Mouse (Mus musculus) CD8-positive naive resting alpha-beta T cell, adult 2 months (primary cell): ENCODE results near the gene Slc38a10.
A peak's percentile ranks its signal among the peaks of the same experiment; 100 is the strongest.

Experiments
- DNase-seq, 2 experiments: peaks; one replicate each; pipeline ENCODE4 v3.0.0; 2022; ENCODE audit warnings: low read depth in 2 of 2, low spot score in 2 of 2

Gene Slc38a10

DNA sequence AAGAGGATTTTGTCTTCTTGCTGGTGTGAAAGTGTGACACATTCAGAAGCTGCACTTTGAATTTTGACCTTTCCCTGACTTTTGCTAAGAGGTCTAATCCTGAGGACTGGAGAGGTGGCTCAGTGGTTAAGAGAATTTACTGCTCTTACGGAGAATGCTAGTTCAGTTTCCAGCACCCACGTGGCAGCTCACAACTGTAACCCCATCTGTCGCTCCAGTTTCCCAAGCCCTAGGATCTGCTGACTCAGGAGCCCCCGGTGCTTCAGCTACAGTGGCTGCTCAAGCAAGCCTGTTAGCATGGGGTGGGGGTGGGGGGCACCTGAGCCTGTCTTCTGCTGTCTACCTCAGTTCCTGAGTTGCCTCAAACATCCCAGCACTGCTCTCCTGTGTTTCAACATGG is 28.2 kb upstream of the Slc38a10 start:
- no peak for DNase-seq

DNA sequence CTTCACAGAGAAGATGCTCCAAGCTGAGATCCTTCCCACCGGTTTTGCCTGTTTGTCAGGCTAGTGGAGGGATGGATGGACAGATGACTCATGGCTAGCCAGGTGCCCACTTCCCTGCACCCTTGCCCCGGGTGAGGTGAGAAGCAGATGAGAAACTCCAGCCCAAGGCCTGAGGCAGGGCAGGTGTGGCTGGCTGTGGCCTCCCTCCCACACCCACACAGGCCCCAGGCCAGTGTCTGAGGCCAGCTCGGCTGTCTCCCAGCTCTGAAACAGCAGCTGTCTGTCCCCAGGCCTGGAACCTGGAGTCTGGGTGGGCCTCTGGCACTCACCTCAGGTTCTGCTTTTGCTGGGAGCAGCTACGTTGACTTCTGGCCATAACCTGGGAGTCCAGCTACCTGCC is 24.8 kb upstream of the Slc38a10 start:
- DNase-seq, result no peak

DNA sequence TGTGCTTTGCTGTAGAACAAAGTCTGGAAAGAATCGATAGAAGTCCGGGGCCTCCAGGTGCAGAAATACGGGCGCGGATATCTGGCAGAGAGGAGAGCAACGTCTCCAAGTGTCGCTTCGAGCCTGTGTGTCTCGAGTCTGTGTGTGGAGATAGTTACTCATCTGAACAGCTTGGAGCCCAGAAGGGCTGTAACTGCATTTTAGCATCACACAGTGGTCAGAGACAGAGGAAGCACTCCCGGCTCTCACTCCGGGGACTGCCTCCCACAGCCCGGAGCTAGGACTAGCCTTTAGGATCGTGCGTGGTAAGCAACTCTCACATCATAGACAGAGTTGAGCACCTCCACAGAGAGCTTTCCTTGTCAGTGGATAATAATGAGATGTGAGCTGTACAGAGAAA is 22.1 kb upstream of the Slc38a10 start:
- no peak for DNase-seq

DNA sequence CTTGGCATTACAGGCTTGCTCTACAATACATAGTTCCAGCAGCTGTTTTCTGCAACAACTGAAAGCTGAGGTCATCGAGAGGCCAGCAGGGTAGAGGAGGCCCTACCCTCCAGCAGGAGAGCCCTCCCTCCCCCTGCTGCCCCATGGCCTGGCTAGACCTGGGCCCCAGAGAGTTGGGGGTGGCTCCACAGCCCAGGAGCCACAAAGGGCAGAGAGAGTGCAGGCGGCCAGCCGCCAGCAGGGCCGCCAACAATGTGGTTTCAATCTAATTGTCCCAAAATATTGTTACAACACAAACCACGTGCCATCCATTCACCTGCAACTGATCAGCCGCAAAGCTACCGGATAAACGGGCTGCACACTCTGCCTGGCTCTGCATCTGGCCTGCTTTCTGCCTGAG is 20.0 kb upstream of the Slc38a10 start:
- DNase-seq, result no peak

DNA sequence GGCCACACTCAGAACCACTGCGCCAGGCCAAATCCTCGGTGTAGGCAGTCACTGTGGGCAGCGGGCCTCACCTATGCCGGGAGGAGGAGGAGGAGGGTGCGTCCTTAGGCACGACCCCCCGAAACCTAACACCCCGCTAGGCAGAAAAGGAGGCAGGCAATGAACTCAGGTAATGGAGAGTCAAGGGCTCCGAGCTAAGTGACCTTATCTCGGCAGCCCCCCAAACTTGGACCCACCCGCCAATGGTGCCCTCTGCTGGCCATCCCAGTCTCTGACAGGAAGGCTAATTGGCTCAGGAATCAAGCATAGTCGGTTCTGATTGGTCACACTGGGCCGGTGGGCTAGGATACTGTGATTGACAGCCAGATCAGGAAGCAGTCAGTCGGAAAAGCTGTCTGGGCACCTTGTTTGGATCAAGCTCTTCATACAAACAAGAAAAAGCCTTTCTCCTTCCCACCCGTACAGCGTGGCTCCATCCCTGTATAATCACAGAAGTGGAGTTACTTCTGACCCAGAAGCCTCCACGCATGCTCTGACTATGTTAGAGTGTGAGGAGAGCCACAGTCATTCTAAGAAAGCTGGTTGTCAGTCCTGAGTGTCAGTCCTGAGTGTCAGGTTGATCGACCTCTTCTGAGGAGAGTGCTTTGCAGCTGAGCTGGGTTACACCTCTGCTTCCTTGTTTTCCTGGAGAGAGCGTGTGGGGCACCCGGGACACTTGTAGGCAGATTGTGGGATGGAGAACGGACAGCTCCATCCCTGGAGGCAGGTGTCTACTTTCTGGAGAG is 18.3 kb upstream of the Slc38a10 start:
- no peak for DNase-seq

DNA sequence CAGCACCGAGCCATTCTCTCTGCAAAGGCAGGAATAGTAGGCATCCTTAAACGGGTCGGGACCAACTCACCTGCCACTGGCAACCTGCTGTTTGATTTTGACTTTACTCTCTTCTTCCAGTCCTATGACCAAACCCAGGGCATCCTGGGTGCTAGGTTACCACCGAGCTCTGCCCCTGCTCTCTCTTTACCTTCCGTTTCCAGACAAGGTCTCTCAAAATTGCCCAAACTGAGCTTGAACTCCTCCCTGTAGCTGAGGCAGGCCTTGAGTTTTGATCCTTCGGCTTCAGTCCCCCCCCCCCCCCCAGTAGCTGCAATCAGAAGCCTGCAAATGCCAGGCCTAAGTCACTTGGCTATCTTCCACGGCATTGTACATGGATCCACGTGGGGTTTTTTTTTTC is 17.4 kb upstream of the Slc38a10 start:
- DNase-seq, result no peak

DNA sequence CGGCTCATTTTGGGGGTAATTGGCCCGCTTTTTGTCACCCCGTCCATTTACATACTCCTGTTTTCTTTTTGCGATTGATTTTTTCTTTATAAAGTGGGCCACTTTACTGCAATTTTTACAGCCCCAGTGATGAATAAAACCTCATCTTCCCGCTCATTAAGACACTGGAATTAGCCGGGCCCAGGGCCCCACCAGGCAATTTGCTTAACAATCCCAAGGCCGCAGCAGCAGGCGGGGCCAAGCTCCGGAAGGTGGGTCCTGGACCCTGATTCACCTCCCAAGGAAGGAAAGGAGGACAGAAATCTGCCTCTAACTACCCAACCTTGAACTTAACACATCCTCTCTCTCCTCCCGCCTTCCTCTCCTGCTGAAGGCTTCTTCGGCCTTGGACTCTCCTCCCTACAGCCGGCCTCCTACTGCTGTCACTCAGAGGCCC is 16.8 kb upstream of the Slc38a10 start:
- no peak for DNase-seq

DNA sequence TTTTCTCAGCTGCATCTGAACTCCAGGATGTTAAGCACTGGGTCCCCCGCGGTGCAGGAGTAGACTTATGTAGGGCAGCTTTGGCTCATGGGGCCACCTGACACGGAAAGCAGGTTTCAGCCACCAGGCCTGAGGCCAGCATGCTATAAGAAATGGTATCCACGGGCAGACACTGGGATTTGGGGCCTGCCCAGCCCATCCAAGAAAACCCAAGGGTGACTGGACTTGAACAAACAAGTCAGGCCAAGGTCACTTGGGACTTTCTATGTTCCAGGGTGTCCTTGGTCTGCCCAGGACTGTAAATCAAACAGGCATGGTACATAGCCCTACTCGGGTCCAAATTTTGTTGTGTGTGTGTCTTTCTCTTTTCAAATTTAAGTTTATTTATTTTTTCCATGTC is 15.9 kb upstream of the Slc38a10 start:
- no peak for DNase-seq

DNA sequence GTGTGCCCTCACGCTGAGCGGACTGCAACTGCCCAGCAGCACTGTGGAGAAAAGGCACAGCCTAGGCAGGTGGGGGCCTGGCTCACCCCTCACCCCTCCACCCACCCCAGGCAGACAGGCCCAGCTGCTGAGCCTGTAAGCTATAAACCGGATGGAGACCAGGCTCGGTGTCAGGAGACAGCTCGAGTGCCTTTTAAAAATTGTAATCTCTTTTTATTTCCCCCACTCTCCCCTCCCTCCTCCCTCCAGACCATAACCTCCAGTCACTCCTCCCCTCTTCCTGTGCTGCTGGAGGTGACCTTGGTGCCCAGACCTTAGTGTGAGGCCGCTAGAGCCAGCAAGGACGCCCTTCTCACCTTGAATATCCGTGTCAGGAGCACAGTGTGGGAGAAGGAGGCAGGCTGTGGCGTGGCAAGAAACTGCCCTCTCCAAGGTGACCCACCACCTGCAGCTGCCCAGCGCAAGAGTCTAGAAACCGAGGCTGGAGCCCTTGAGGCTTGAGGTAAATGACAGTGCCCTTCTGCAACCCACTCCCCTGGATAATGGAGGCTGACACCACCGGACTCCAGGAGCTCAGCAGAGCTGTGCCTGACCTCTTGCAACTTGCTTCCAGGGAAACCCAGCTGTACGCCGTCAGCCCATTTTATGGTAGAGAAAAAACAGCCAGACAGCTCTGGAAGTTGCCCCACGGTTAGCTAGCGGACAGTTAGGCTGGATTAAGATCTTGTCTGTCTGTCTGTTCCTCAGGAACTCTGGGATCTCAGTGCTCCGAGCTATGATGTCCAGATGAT is 13.5 kb upstream of the Slc38a10 start:
- no peak for DNase-seq

DNA sequence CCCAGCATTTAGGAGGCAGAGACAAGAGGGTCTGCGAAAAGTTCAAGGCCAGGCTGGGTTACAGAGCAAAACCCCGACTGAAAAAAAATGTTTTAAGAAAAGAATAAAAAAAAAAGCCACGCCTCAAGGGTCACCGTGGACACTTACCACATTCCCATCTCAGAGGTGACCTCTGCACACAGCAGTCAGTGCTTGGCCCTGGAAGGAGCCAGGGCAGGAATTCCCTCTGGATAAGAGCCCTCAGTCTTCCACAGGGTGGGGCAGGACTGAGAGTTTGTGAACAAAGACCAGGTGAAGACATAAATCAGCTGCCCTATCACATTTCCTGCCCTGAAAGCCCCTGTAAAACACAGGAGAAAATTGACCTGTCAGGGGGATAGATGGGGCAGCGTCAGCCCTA is 12.9 kb upstream of the Slc38a10 start:
- no peak for DNase-seq

DNA sequence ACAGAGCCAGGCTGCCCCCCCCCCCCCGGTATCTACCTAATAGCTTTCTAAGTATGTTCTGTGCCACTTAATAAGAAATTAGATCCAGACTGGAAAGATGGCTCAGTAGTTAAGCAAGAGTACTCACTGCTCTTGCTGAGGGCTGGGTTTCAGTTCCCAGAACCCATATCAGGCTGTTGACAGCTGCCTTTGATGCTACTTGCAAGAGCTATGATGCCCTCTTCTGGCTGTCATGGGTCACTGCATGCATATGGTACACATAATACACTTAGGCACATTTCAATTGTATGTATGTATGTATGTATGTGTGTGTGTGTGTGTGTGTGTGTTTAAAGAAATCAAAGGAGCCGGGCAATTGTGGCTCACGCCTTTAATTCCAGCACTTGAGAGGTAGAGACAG is 12.1 kb upstream of the Slc38a10 start:
- no peak for DNase-seq

DNA sequence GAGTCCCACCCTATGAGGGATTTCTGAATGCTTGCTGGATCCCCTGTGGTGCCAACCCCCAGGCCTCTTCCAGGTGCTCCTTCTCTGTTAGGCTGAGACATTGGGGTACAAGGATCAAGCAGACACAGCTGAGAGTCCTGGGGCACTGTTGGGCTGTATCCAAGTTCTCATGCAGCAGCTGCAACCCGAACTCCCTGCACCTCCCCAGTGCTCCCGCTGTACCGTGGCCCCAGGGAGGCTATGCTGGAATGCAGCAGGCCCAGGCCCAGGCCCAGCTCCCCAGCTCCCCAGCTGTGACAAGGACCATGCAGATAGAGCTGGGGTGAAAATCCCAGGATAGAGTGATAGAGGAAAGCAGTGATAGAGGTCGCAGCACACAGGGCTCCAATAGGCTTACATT is 10.1 kb upstream of the Slc38a10 start:
- DNase-seq, result no peak

DNA sequence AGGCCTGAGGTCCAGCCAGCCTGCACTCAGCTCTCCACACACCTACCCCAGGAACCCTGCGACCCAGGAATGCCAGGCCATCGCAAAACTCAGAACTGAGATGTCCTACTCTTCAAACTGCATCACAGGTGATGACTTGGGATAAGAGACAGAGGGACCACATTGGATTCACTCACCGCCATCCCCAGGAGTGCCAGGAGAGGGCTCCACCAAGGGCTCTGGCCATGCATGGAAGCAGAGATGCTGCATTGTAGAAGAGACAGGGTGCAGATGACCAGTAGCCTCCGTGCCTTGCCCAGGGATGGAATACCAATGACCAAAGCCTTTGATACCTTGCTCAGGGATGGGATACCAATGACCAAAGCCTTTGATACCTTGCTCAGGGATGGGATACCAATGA is 9.3 kb upstream of the Slc38a10 start:
- no peak for DNase-seq

DNA sequence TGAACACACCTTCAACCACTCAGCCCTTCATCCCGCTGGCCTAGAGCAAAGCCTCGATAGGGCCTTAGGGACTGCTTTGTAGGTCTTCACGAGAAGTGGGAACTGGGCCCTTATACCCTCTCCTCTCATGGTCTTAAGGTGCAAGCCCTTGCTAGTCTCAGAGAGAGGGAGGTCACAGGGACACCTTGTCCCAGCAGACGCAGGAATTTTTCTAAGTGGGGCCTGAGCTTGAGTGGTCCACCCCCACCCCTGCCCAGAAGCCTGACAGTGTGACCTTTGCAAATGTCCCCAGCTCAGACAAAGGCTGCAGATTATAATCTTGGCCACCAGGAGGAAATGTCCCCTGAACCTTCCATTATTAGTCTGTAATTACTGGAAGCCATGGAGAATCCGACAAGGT is 8.5 kb upstream of the Slc38a10 start:
- DNase-seq, result no peak

DNA sequence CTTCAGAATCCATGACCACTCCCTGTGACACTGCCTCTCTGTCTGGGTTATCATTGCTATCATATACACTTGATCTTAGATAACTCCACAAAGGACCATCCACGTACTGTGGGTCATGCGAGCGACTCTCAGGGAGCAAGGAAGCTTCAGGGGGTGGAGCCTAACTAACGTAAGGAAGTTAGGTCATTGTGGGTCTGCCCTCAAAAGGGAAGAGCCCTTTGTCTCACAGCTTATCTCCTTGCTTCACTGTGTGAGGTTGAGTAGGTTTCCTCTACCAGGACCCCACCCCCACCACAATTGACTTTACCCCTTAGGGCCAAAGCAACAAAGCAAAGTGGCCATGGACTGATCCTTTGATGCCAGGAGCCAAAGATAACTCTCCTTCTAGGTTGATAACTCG is 7.7 kb upstream of the Slc38a10 start:
- DNase-seq, result no peak

DNA sequence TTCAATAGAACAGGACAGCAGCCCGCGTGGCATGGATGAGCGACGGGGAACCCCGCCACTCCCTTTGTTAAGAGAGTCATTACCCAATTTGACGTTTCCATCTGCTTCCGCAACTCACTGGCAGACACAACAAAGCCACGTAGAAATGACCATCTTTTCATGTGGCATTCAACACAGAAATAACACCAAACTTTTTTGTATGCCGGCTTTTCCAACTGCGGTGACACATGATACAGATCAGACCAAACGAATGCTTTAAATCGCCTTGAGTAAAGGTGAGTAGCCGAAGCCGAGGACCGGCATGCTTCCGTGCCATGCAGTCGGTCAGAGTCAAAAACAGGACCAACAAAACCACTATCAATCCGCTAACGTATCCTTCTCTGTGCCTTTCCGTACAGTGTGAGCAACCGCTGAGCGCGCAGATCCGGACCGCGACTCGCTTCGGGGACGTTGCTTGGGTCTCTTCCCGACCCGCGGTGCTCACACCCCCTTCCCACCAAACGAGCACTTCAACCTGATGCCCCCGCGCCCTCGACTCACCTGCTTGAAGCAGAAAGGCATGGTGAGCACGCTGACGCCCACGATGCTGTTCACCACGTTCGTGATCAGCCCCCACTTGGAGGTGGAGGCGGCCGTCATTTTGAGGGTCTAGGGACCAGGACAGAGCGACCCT is 570 bp downstream of the Slc38a10 start:
- peak; percentile 26 to 39 for DNase-seq

DNA sequence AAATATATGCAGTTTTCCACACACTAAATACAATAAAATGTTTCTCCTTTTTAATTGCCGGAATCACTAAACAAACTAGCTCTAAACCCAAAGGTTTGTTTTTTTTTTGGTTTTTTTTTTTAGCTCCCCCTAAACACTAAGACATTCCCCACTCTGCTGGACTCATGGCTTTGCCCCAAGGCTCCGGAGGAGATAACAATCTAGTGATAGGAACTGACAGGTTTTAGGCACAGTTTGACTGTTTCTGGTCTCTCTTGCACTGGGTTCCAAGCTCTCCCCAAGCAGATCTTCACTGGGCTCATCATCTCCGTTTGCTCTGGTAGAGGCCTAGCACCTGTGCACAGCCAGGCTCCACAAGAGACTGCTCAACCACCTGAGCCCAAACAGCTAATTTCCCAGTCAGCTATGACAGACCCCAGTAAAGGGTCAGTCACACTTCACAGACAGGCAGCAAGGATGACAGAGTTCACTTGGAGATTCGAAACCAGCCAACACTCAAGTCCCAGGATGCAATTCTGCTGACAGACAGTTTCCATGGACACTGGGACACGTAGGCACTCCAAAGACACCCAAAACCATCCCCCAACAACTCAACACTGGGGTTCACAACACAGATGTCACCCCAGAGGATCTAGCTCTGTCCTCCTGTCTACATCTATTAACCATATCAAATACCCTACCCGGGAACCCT is 1.5 kb downstream of the Slc38a10 start:
- no peak for DNase-seq

DNA sequence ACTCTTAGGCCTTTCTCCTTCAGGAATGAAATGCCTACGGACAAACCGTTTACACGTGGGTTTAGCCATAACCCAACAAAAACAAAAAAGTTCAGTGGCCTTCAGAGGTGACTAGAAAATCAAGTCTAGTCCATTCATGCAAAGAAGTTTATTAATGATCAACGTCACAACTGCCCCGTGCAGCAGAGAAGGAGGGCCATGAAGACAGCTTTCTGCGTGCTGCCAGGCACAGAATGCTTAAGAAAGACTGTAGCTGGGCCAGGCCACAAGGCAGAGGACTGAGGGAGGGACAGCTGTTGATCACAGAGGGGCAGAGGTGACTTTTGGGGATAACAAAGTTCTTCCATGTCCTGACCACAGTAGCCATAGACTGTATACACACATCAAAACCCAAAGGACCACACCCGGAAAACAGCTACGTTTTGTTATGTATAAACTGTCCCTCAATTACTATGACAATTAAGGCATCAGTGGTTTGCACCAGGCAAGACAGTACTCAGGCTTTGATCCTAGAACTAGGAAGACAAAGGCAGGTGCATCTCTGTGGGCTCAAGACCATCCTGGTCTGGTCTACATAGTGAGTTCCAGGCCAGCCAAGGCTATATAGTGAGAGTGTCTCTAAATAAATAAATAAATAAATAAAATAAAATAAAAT is 2.8 kb downstream of the Slc38a10 start:
- DNase-seq, result no peak

DNA sequence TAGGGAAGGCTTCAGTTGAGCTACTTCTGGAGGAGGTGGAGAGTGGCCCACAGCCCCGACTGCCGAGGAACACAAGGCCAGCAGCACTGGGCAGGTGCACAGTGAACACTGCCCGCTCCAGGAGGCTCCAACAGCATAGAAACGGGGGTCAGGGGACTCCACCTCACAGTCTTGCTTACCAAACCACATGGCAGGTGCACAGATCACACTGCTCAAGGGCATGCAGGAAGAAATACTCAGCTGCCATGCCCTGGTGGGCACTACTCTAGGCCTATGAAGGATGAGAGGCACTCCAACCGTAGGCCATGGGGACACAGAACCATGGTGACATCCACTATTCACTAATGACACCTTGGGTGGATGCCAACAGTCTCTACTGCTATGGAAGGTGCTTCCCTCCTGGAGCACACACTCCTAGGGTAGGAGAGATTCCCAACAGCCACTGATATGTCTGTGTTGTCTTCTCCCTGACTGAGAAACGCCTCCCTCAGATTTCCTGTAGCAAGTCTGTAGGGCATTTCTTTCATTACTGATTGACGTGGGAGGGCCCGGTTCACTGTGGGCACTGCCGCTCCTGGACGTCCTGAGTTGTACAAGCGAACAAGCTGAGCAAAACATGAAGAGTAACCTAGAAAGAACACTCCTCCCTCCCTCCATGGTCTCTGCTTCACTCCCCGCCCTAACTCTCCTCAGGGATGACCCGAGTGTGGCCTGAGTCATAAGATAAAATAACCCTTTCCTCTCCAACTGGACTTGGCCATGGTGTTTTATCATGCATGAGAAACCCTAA is 7.2 kb downstream of the Slc38a10 start:
- no peak for DNase-seq

DNA sequence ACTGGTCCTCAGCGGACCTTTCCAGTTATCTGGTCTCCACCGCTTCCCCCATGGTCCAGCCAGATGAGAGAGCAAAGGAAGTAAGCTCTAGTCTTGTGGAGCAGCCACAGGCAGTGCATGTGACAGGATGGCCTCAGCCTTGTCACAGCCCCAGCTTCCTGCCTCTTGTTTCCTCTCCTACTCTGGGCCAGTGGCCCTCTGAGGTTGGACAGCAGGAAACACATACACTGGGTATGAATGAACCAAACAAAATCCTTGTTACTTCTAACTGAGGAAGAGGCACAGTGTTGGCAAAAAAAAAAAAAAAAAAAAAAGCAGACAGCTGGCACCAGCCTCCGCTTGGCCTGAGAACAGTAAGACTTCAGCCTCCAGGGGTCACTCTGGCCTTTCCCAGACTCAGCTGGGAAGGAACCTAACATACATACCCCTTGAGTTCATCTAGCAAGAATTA is 8.5 kb downstream of the Slc38a10 start:
- no peak for DNase-seq
